Mouse (Mus musculus) testis, adult 2 months (tissue): Measurements from ENCODE around the gene Sgsm2.

Experiments
- CTCF ChIP-seq: fragments of 200-500 bp; IDR thresholded peaks from 2 replicates; pipeline ENCODE4 v1.5.1; 2012; ENCODE audit warnings: low read depth, mild to moderate bottlenecking, inconsistent platforms, low read length, moderate library complexity; ENCODE audit not compliant: control insufficient read depth, insufficient read depth, insufficient replicate concordance
- POLR2A ChIP-seq: fragments of 200-500 bp; IDR thresholded peaks from 2 replicates; pipeline ENCODE4 v1.6.1; 2012; ENCODE audit warnings: low read depth, mild to moderate bottlenecking, inconsistent platforms, low read length, moderate library complexity; ENCODE audit not compliant: control insufficient read depth

- TF ChIP-seq CTCF (no peak), POLR2A (no peak)
Observed at GRCm38 (mm10) chr11:74865252-74865651, 31.6 kb downstream of the Sgsm2 start.
